Comparison of ENCODE assay signal across 8 mouse cellular contexts in genomic region chr2:118779065-118779464, GRCm38 (mm10). TPM values are rescaled to one million over a fixed set of nuclear protein-coding genes. Genes with fewer than 3 reads are reported as not detected.
DNase-seq lines count a peak whose midpoint lies in the region; ATAC-seq and TF ChIP-seq lines count a peak whose summit lies in the region.

No protein-coding gene starts in this region.

- no peaks in the 10 kb centered on the region for H3K9me3 ChIP-seq in liver, embryonic 11.5 days (ENCODE audit: control insufficient read depth, low read length)

- peak; percentile 19 for DNase-seq in embryo, embryonic 9.5 days (ENCODE audit: extremely low spot score)
- no peak for DNase-seq in embryo, embryonic 10.5 days (ENCODE audit: low spot score)
- DNase-seq in testis, postnatal 14 days (ENCODE audit: low spot score) = no peak
- DNase-seq in liver, embryonic 11.5 days (ENCODE audit: low spot score) = no peak
- no peak for DNase-seq in ovary, adult 18-20 months (ENCODE audit: low spot score)
- DNase-seq in left cerebral cortex, postnatal 25 days (ENCODE audit: low spot score in 2 of 2) = no peak
- no peak for DNase-seq in gastrocnemius, postnatal 10 days

- peak overlapping the region; percentile 72 for H3K4me3 ChIP-seq in testis, adult 2 months (ENCODE audit: control insufficient read depth, low read depth, low read length)
- H3K4me3 ChIP-seq in liver, embryonic 11.5 days (ENCODE audit: low read depth, low read length) = peak overlapping the region; percentile 39

- no peak for TF ChIP-seq POLR2A in testis, adult 2 months (IDR thresholded peaks at IDR 0.05; ENCODE audit: control insufficient read depth, low read depth, low read length)

- peaks cover 12% of the 10 kb centered on the region for H3K4me1 ChIP-seq in testis, adult 2 months (ENCODE audit: control insufficient read depth, insufficient read depth, low read length)
- peaks cover 14% of the 10 kb centered on the region for H3K4me1 ChIP-seq in liver, embryonic 11.5 days (replicated peaks; ENCODE audit: control insufficient read depth, insufficient read depth, low read length)

- 21% methylated on average over 10 of the region's 10 CpGs for WGBS in liver, embryonic 11.5 days

- intact Hi-C loops in left cerebral cortex, postnatal 25 days (cut with DNase I) = loop anchor here (1.0 to 2.0 kb wide), 2 partner anchors 32 to 38 kb away; no protein-coding TSS in a partner anchor

- no peak for ATAC-seq in liver, embryonic 11.5 days (replicated peaks; ENCODE audit: low FRiP score)

- no peaks in the 10 kb centered on the region for H3K27me3 ChIP-seq in testis, adult 2 months (ENCODE audit: control insufficient read depth, insufficient read depth, low read length)
- peaks cover 6% of the 10 kb centered on the region; the same call in 1 of the 2 replicates for H3K27me3 ChIP-seq in liver, embryonic 11.5 days (replicated peaks; ENCODE audit: control insufficient read depth, insufficient read depth, low read length)

- H3K4me2 ChIP-seq in liver, embryonic 11.5 days = peak overlapping the region; percentile 72

- H3K36me3 ChIP-seq in testis, adult 2 months (ENCODE audit: control insufficient read depth, insufficient read depth, low read length) = no peaks in the 10 kb centered on the region
- no peaks in the 10 kb centered on the region for H3K36me3 ChIP-seq in liver, embryonic 11.5 days (ENCODE audit: control insufficient read depth, insufficient read depth, low read length)

- no peak for TF ChIP-seq CTCF in testis, adult 2 months (IDR thresholded peaks at IDR 0.05; ENCODE audit: control insufficient read depth, insufficient read depth, insufficient replicate concordance, low read depth, low read length)

- H3K9ac ChIP-seq in liver, embryonic 11.5 days (ENCODE audit: low read depth, low read length) = no peak overlapping the region

- peak overlapping the region; percentile 33; the same call in 1 of the 2 replicates for H3K27ac ChIP-seq in testis, adult 2 months (ENCODE audit: control insufficient read depth, insufficient read depth, low read depth, low read length)
- no peak overlapping the region for H3K27ac ChIP-seq in liver, embryonic 11.5 days (ENCODE audit: low read depth, low read length)

RNA-seq across cellular contexts. Expression of gene Disp2, which starts 0.5 kb away (rescaled TPM):
- 0.28 and 0.77 TPM in 2 replicates for polyA plus RNA-seq in testis, adult 2 months (2012; rRNA removed)
- polyA plus RNA-seq in liver, embryonic 11.5 days (2014; fragmentation: Nextera tagmentation; extraction: Ambion mirVana) = 0.32 and 0.60 TPM in 2 replicates
- total RNA-seq in left cerebral cortex, postnatal 25 days (2021) = 100 to 1,000 TPM; 186 to 188 TPM
- total RNA-seq in gastrocnemius, postnatal 10 days (2021) = under 1 TPM; 0.34 to 0.35 TPM

RNA-seq across cellular contexts. Expression of gene Phgr1, which starts 6.5 kb away (rescaled TPM):
- 0.49 and 1.1 TPM in 2 replicates for polyA plus RNA-seq in testis, adult 2 months (2012; rRNA removed)
- not detected in 2 replicates for polyA plus RNA-seq in liver, embryonic 11.5 days (2014; fragmentation: Nextera tagmentation; extraction: Ambion mirVana)
- not detected for total RNA-seq in left cerebral cortex, postnatal 25 days (2021)
- not detected for total RNA-seq in gastrocnemius, postnatal 10 days (2021)

RNA-seq across cellular contexts. Expression of gene Ccdc9b, which starts 16.6 kb away (rescaled TPM):
- polyA plus RNA-seq in testis, adult 2 months (2012; rRNA removed) = 0.80 and 0.85 TPM in 2 replicates
- polyA plus RNA-seq in liver, embryonic 11.5 days (2014; fragmentation: Nextera tagmentation; extraction: Ambion mirVana) = 0.14 and 0.19 TPM in 2 replicates
- total RNA-seq in left cerebral cortex, postnatal 25 days (2021) = 1 to 10 TPM; 3.7 to 3.8 TPM
- total RNA-seq in gastrocnemius, postnatal 10 days (2021) = 1 to 10 TPM; 5.7 to 8.5 TPM

RNA-seq across cellular contexts. Expression of gene Inafm2, which starts 33.5 kb away (rescaled TPM):
- 12.6 and 13.4 TPM in 2 replicates for polyA plus RNA-seq in testis, adult 2 months (2012; rRNA removed)
- 32.3 and 33.0 TPM in 2 replicates for polyA plus RNA-seq in liver, embryonic 11.5 days (2014; fragmentation: Nextera tagmentation; extraction: Ambion mirVana)
- total RNA-seq in left cerebral cortex, postnatal 25 days (2021) = 10 to 100 TPM; 38.3 to 39.7 TPM
- total RNA-seq in gastrocnemius, postnatal 10 days (2021) = 1 to 10 TPM; 6.0 to 8.6 TPM

RNA-seq across cellular contexts. Expression of gene Knstrn, which starts 34.7 kb away (rescaled TPM):
- polyA plus RNA-seq in testis, adult 2 months (2012; rRNA removed) = 123 and 126 TPM in 2 replicates
- polyA plus RNA-seq in liver, embryonic 11.5 days (2014; fragmentation: Nextera tagmentation; extraction: Ambion mirVana) = 127 TPM in 2 replicates
- 1 to 10 TPM in 1 of 2 experiments, under 1 TPM in 1; 0.94 to 2.2 TPM for total RNA-seq in left cerebral cortex, postnatal 25 days (2021)
- 10 to 100 TPM in 1 of 2 experiments, 1 to 10 TPM in 1; 9.4 to 10.0 TPM for total RNA-seq in gastrocnemius, postnatal 10 days (2021)

Comparison
In these comparisons a context has a peak if more than half of its experiments do, and no peak if none do; other contexts are left out.
1. RNA of gene Disp2, which starts 0.5 kb away (total RNA-seq): 186 to 188 TPM in left cerebral cortex, postnatal 25 days; 0.34 to 0.35 TPM in gastrocnemius, postnatal 10 days; every median in the first group is over 100 times any median in the second.